ENCODE assay signal across 15 mouse cellular contexts in genomic region chr6:120019697-120020096, GRCm38 (mm10).
"Had no signal": no experiment of that assay in that cellular context is flagged by ENCODE, and none has a peak within 500 bp of the region (broad histone marks: within the 10 kb centered on the region; RNA-seq: fewer than 3 reads in every experiment).

No protein-coding gene starts in this region.

- H3K9me3 ChIP-seq: midbrain, embryonic 15.5 days had no signal

- ATAC-seq: inflammation-experienced regulatory T-cells, adult 6 months; lung, postnatal 0 days; midbrain, embryonic 15.5 days had no signal

- H3K27ac ChIP-seq: layer of hippocampus, adult 2 months; midbrain, embryonic 15.5 days; stomach, postnatal 0 days had no signal

- H3K4me2 ChIP-seq: midbrain, embryonic 11.5 days; midbrain, embryonic 15.5 days had no signal

- H3K9ac ChIP-seq: midbrain, embryonic 15.5 days had no signal

- DNase-seq: kidney, adult 18-20 months; kidney, postnatal 10 days; kidney, postnatal 4 days; left cerebral cortex, postnatal 4 days; lung, adult 2 months; lung, postnatal 36 days; right cerebral cortex, adult 18-20 months; right cerebral cortex, postnatal 25 days; thymus, postnatal 4 days had no signal

- H3K27me3 ChIP-seq: midbrain, embryonic 15.5 days had no signal

- H3K36me3 ChIP-seq: midbrain, embryonic 15.5 days had no signal

- H3K4me3 ChIP-seq: layer of hippocampus, adult 2 months; midbrain, embryonic 15.5 days had no signal
